Mouse (Mus musculus): ENCODE data around the gene Pla2g10. TPM values are rescaled to one million over a fixed set of nuclear protein-coding genes. Genes with fewer than 3 reads are reported as not detected.

Pla2g10 gene
- polyA plus RNA-seq, 1 experiment from 2014 or later = 142 TPM

DNA sequence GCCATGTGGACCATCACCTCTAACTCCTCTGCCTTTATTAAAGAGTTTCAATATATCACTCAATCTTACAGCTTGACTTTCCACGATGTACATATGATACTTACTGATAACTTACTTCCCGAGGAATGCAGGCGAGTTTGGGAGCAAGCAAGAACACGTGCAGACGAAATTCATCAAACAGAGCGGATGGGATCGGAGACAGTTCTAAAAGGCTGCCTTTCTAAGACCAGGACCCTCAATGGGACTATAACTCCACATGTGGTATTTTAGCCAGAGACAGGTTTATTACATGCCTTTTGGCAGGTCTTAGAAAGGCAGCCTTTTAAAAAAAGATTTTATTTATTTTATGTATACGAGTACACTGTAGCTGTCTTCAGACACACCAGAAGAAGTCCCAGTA is 5.2 kb upstream of the Pla2g10 start:
- TF ChIP-seq EP300 (optimal IDR thresholded peaks at IDR 0.05) (no peak), CTCF (IDR thresholded peaks at IDR 0.05; ENCODE audit: low read depth) (no peak)
- no peak overlapping the region for H3K9ac ChIP-seq (ENCODE audit: low read length)
- H3K27ac ChIP-seq (replicated peaks) = no peak overlapping the region
- DNase-seq (ENCODE audit: low spot score) (no peak), ATAC-seq (ENCODE audit: low FRiP score, low TSS enrichment) (no peak)
- no peaks in the 10 kb centered on the region for H3K27me3 ChIP-seq (ENCODE audit: control insufficient read depth, insufficient read depth, low read length)
- H3K9me3 ChIP-seq (ENCODE audit: control insufficient read depth, low read length) = no peaks in the 10 kb centered on the region
- no peaks in the 10 kb centered on the region for H3K36me3 ChIP-seq (ENCODE audit: control insufficient read depth, insufficient read depth, low read length)
- WGBS = 54% methylated on average over 8 of the region's 8 CpGs
- H3K4me3 ChIP-seq (ENCODE audit: low read depth, low read length) = no peak overlapping the region
- no peak overlapping the region for H3K4me2 ChIP-seq (replicated peaks; ENCODE audit: low read depth)
- no peaks in the 10 kb centered on the region for H3K4me1 ChIP-seq (replicated peaks; ENCODE audit: control insufficient read depth, insufficient read depth)

DNA sequence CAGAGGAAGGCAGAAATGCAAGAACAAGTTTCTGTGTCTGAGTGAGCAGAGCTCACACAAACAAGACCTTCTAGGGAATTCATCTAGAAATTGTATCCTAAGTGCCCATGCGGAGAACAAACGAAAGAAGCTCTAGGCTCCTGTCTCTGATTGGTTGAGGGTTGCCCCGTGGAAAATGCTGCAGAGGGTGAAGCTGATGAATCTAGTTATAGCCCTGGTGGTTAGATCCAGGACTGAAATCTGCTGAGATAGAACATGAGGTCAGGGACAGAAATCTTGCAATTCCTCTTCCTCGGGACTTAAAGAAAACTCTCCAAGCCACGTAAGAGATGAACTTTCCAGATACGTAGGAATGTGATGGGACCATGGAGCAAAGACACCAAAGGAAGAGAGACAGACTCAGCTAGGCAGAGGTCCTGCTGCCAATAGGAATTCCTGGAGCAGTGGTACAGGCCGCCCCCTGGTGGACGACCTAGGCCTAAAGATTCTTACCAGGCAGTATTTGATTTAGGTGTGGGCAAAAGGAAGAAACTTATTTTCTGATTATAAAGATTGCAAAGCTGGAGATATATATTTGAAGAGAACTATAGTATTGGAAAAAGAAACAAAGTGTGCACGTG is 2.8 kb upstream of the Pla2g10 start:
- no peak overlapping the region for H3K4me2 ChIP-seq (replicated peaks; ENCODE audit: low read depth)
- H3K4me1 ChIP-seq (replicated peaks; ENCODE audit: control insufficient read depth, insufficient read depth) = no peaks in the 10 kb centered on the region
- H3K27me3 ChIP-seq (ENCODE audit: control insufficient read depth, insufficient read depth, low read length) = no peaks in the 10 kb centered on the region
- no peaks in the 10 kb centered on the region for H3K9me3 ChIP-seq (ENCODE audit: control insufficient read depth, low read length)
- H3K36me3 ChIP-seq (ENCODE audit: control insufficient read depth, insufficient read depth, low read length) = no peaks in the 10 kb centered on the region
- no peak overlapping the region for H3K27ac ChIP-seq (replicated peaks)
- H3K9ac ChIP-seq (ENCODE audit: low read length) = no peak overlapping the region
- ATAC-seq (ENCODE audit: low FRiP score, low TSS enrichment) = no peak
- TF ChIP-seq EP300 (optimal IDR thresholded peaks at IDR 0.05) (no peak), CTCF (IDR thresholded peaks at IDR 0.05; ENCODE audit: low read depth) (peak; percentile 90)
- WGBS = 17% methylated on average over 9 of the region's 9 CpGs
- peak; percentile 89 for DNase-seq (ENCODE audit: low spot score)
- H3K4me3 ChIP-seq (ENCODE audit: low read depth, low read length) = no peak overlapping the region

GRCm38 (mm10) chr16:13732786-13733185 is 2.0 kb upstream of the Pla2g10 start:
- DNase-seq (ENCODE audit: low spot score) (no peak), ATAC-seq (ENCODE audit: low FRiP score, low TSS enrichment) (no peak)
- no peaks in the 10 kb centered on the region for H3K36me3 ChIP-seq (ENCODE audit: control insufficient read depth, insufficient read depth, low read length)
- no peak overlapping the region for H3K9ac ChIP-seq (ENCODE audit: low read length)
- H3K27ac ChIP-seq (replicated peaks) = 0 out of 2 replicates have a peak overlapping the region, but pooled peaks have one; percentile 14
- 60% methylated on average over 3 of the region's 3 CpGs for WGBS
- no peak for TF ChIP-seq EP300 (optimal IDR thresholded peaks at IDR 0.05)
- no peak for TF ChIP-seq CTCF (IDR thresholded peaks at IDR 0.05; ENCODE audit: low read depth)
- no peaks in the 10 kb centered on the region for H3K4me1 ChIP-seq (replicated peaks; ENCODE audit: control insufficient read depth, insufficient read depth)
- no peak overlapping the region for H3K4me2 ChIP-seq (replicated peaks; ENCODE audit: low read depth)
- H3K27me3 ChIP-seq (ENCODE audit: control insufficient read depth, insufficient read depth, low read length) = no peaks in the 10 kb centered on the region
- H3K4me3 ChIP-seq (ENCODE audit: low read depth, low read length) = no peak overlapping the region
- H3K9me3 ChIP-seq (ENCODE audit: control insufficient read depth, low read length) = no peaks in the 10 kb centered on the region

DNA sequence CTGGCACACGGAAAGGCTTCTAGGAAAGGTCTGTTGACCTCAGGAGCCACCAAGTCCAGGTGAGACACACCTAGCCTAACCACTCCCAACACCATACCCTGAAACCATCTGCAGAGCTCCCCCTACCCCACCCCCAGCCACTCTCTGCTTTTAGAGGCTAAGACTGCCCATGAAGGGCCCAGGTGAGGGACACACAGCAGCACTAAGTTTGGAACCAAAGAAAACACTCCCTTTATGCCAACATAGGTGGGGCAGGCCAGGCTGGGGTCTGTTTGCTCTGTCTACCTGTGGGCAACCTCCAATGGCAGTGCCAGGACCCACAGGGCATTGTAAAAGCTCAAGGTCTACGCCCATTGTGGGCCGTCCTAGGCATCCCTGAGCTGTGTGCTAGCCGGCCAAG is 1.4 kb downstream of the Pla2g10 start:
- no peaks in the 10 kb centered on the region for H3K9me3 ChIP-seq (ENCODE audit: control insufficient read depth, low read length)
- TF ChIP-seq EP300 (optimal IDR thresholded peaks at IDR 0.05) = no peak
- TF ChIP-seq CTCF (IDR thresholded peaks at IDR 0.05; ENCODE audit: low read depth) = 0 out of 2 replicates have a peak, but pooled peaks have one; percentile 5
- WGBS = 61% methylated on average over 4 of the region's 4 CpGs
- ATAC-seq (ENCODE audit: low FRiP score, low TSS enrichment) (peak; percentile 97), DNase-seq (ENCODE audit: low spot score) (peak; percentile 91)
- no peaks in the 10 kb centered on the region for H3K36me3 ChIP-seq (ENCODE audit: control insufficient read depth, insufficient read depth, low read length)
- H3K27ac ChIP-seq (replicated peaks) = peak overlapping the region; percentile 82
- H3K4me2 ChIP-seq (replicated peaks; ENCODE audit: low read depth) = peak overlapping the region; percentile 38
- no peaks in the 10 kb centered on the region for H3K4me1 ChIP-seq (replicated peaks; ENCODE audit: control insufficient read depth, insufficient read depth)
- H3K4me3 ChIP-seq (ENCODE audit: low read depth, low read length) = peak overlapping the region; percentile 25; the same call in 1 of the 2 replicates
- H3K9ac ChIP-seq (ENCODE audit: low read length) = no peak overlapping the region
- no peaks in the 10 kb centered on the region for H3K27me3 ChIP-seq (ENCODE audit: control insufficient read depth, insufficient read depth, low read length)

DNA sequence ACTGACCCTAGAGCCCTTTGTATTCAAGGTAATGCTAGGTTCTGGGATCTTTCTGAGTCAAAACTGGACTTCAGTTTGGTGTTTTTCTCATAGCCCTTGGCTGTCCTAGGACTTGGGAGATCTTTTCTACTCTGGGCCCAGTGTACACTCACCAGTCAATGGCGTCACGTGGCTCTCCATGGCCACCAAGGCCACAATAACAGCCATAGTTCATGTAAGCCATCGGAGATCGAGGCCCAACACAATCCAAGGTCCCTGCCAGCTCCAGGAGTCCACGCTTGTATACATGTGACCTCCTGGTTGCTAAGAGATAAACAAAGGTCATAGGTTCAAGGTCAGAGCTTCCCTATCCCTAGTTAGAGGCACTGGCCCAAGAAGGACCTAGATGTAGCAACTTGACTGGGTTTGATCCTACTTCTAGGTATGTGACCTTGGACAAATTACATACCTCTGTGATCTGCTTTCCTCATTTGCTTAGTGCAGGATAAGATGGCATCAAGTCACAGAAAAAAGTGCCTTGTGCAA is 2.9 kb downstream of the Pla2g10 start:
- DNase-seq (ENCODE audit: low spot score) = no peak
- ATAC-seq (ENCODE audit: low FRiP score, low TSS enrichment) = no peak
- TF ChIP-seq EP300 (optimal IDR thresholded peaks at IDR 0.05) = no peak
- TF ChIP-seq CTCF (IDR thresholded peaks at IDR 0.05; ENCODE audit: low read depth) = no peak
- 0 out of 2 replicates have a peak overlapping the region, but pooled peaks have one; percentile 26 for H3K27ac ChIP-seq (replicated peaks)
- no peaks in the 10 kb centered on the region for H3K36me3 ChIP-seq (ENCODE audit: control insufficient read depth, insufficient read depth, low read length)
- no peak overlapping the region for H3K9ac ChIP-seq (ENCODE audit: low read length)
- H3K9me3 ChIP-seq (ENCODE audit: control insufficient read depth, low read length) = no peaks in the 10 kb centered on the region
- no peak overlapping the region for H3K4me2 ChIP-seq (replicated peaks; ENCODE audit: low read depth)
- no peaks in the 10 kb centered on the region for H3K4me1 ChIP-seq (replicated peaks; ENCODE audit: control insufficient read depth, insufficient read depth)
- WGBS = 85% methylated on average over 5 of the region's 5 CpGs
- H3K4me3 ChIP-seq (ENCODE audit: low read depth, low read length) = no peak overlapping the region
- H3K27me3 ChIP-seq (ENCODE audit: control insufficient read depth, insufficient read depth, low read length) = no peaks in the 10 kb centered on the region

DNA sequence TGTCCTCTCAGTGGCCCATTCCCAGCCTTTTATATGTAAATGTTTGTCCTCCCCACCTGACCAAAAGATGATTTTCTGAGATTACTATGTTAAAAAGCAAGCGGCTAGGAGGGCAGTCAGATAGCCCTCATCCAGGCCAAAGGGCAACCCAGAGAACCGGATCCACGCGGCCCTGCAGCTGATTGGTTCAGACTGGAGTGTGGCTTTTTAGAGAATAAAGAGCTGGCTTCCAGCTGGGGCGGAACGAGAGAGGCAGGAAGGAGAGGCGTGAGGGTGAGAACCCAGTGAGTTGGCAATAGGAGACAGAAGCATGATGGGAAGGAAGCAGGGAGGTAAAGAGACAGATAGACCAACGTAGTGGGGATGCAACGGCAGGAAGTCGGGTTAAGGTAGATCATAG is 7.8 kb downstream of the Pla2g10 start:
- Histone ChIP-seq H3K36me3 (ENCODE audit: control insufficient read depth, insufficient read depth, low read length) (no peaks in the 10 kb centered on the region), H3K27me3 (ENCODE audit: control insufficient read depth, insufficient read depth, low read length) (no peaks in the 10 kb centered on the region), H3K4me3 (ENCODE audit: low read depth, low read length) (no peak overlapping the region), H3K9me3 (ENCODE audit: control insufficient read depth, low read length) (no peaks in the 10 kb centered on the region), H3K9ac (ENCODE audit: low read length) (no peak overlapping the region), H3K4me2 (replicated peaks; ENCODE audit: low read depth) (no peak overlapping the region), H3K27ac (replicated peaks) (no peak overlapping the region), H3K4me1 (replicated peaks; ENCODE audit: control insufficient read depth, insufficient read depth) (no peaks in the 10 kb centered on the region)
- no peak for ATAC-seq (ENCODE audit: low FRiP score, low TSS enrichment)
- DNase-seq (ENCODE audit: low spot score) = no peak
- 39% methylated on average over 10 of the region's 10 CpGs for WGBS
- TF ChIP-seq EP300 (optimal IDR thresholded peaks at IDR 0.05) (no peak), CTCF (IDR thresholded peaks at IDR 0.05; ENCODE audit: low read depth) (no peak)

All from stomach, postnatal 0 days (tissue).